Mouse (Mus musculus): ENCODE data around the gene Mgme1.

GRCm38 (mm10) chr2:144279742-144280141, 9.3 kb downstream of the Mgme1 start:
- TF ChIP-seq POLR2A (IDR thresholded peaks at IDR 0.05; ENCODE audit: borderline replicate concordance, extremely low read depth, low read depth, low read length) (no peak), CTCF (IDR thresholded peaks at IDR 0.05; ENCODE audit: insufficient read depth, low read length) (no peak)

All from lung, adult 2 months (tissue).